Mouse (Mus musculus): ENCODE data around the gene Scgb1b18.
"Not testable (repeated sequence)": the region's sequence is repeated elsewhere in the genome, so short reads cannot be mapped to it uniquely, and the experiment has no call there.

The Scgb1b18 gene

GRCm38 (mm10) chr7:33185268-33185667 is at the start of gene Scgb1b18:
Gene Scgb1b18 (plus strand): TSS chr7:33185568.
- DNase-seq, result not testable (repeated sequence)

GRCm38 (mm10) chr7:33173764-33174163 is 11.6 kb upstream of the Scgb1b18 start, which contains the start of gene Scgb2b18:
Gene Scgb2b18 (minus strand): TSS chr7:33173864.
- DNase-seq, result not testable (repeated sequence)

Data from kidney, adult 18-20 months (tissue).